Comparison of ENCODE assay signal across 8 mouse cellular contexts in genomic region chr4:86884945-86885344, GRCm38 (mm10). TPM values are rescaled to one million over a fixed set of nuclear protein-coding genes. Genes with fewer than 3 reads are reported as not detected.
DNase-seq lines count a peak whose midpoint lies in the region; ATAC-seq and TF ChIP-seq lines count a peak whose summit lies in the region.
"Had no signal": no experiment of that assay in that cellular context is flagged by ENCODE, and none has a peak within 500 bp of the region (broad histone marks: within the 10 kb centered on the region; RNA-seq: fewer than 3 reads in every experiment).

No protein-coding gene starts in this region.

- no peak for ATAC-seq in Patski

- H3K36me3 ChIP-seq in liver, adult 2 months (ENCODE audit: control insufficient read depth, insufficient read depth, low read length): peaks cover 3% of the 10 kb centered on the region; the same call in 1 of the 2 replicates
- no peaks in the 10 kb centered on the region for H3K36me3 ChIP-seq in small intestine, adult 2 months (ENCODE audit: control insufficient read depth, insufficient read depth, low read length)
- H3K36me3 ChIP-seq: lung, embryonic 15.5 days had no signal

- H3K4me3 ChIP-seq in layer of hippocampus, adult 2 months: no peak overlapping the region
- no peak overlapping the region for H3K4me3 ChIP-seq in liver, adult 2 months (ENCODE audit: insufficient read depth, low read depth, low read length)
- no peak overlapping the region for H3K4me3 ChIP-seq in small intestine, adult 2 months (ENCODE audit: low read depth, low read length)

- WGBS in liver, adult 2 months: 44% methylated on average over 4 of the region's 4 CpGs
- 35% methylated on average over 4 of the region's 4 CpGs for WGBS in small intestine, adult 2 months

- no peak for DNase-seq in layer of hippocampus, adult 2 months (ENCODE audit: low spot score in 2 of 2)
- no peak for DNase-seq in layer of hippocampus, postnatal 36 days
- no peak for DNase-seq in Patski (ENCODE audit: low read depth, low spot score)
- peak; percentile 63 for DNase-seq in embryo, embryonic 11 days
- peak; percentile 50 for DNase-seq in liver, adult 2 months (ENCODE audit: extremely low read depth, low read depth, low spot score)
- no peak for DNase-seq in frontal cortex, postnatal 25 days (ENCODE audit: low spot score in 2 of 2)

- no peaks in the 10 kb centered on the region for H3K27me3 ChIP-seq in Patski
- no peaks in the 10 kb centered on the region for H3K27me3 ChIP-seq in liver, adult 2 months (ENCODE audit: control insufficient read depth, insufficient read depth, low read length)
- no peaks in the 10 kb centered on the region for H3K27me3 ChIP-seq in small intestine, adult 2 months (ENCODE audit: control insufficient read depth, insufficient read depth, low read length)
- H3K27me3 ChIP-seq: lung, embryonic 15.5 days had no signal

- TF ChIP-seq POLR2A in liver, adult 2 months (IDR thresholded peaks at IDR 0.05; ENCODE audit: extremely low read depth, insufficient read depth, low read length): no peak
- TF ChIP-seq POLR2A in small intestine, adult 2 months (IDR thresholded peaks at IDR 0.05; ENCODE audit: low read depth, low read length): no peak

- H3K4me1 ChIP-seq in liver, adult 2 months (ENCODE audit: control insufficient read depth, insufficient read depth, low read length): peaks cover 8% of the 10 kb centered on the region; the same call in 1 of the 2 replicates
- H3K4me1 ChIP-seq in small intestine, adult 2 months (ENCODE audit: control insufficient read depth, insufficient read depth, insufficient read length, low read length): 0 out of 2 replicates have a peak, but pooled peaks cover 4% of the 10 kb centered on the region

- H3K27ac ChIP-seq in layer of hippocampus, adult 2 months: no peak overlapping the region
- no peak overlapping the region for H3K27ac ChIP-seq in liver, adult 2 months (replicated peaks; ENCODE audit: insufficient read depth, low read depth, low read length)
- H3K27ac ChIP-seq in small intestine, adult 2 months (ENCODE audit: insufficient read depth, low read depth, low read length): no peak overlapping the region
- H3K27ac ChIP-seq: lung, embryonic 15.5 days had no signal

- CTCF ChIA-PET in Patski (lab: Charles Lee): interaction anchor here (1.1 to 1.3 kb wide), 2 partner anchors 40 to 62 kb away, joined by 3 read pairs; no protein-coding TSS in a partner anchor

- no peaks in the 10 kb centered on the region; the same call in 1 of the 2 replicates for H3K79me2 ChIP-seq in liver, adult 2 months (ENCODE audit: control insufficient read depth, insufficient read depth, low read length)

- TF ChIP-seq CTCF in layer of hippocampus, adult 2 months (conservative IDR thresholded peaks at IDR 0.05): peak; percentile 74
- TF ChIP-seq CTCF in Patski (IDR thresholded peaks at IDR 0.05): peak; percentile 50
- peak; percentile 83 for TF ChIP-seq CTCF in liver, adult 2 months (IDR thresholded peaks at IDR 0.05; ENCODE audit: low read depth, low read length)
- peak; percentile 63; the same call in 1 of the 2 replicates for TF ChIP-seq CTCF in small intestine, adult 2 months (IDR thresholded peaks at IDR 0.05; ENCODE audit: extremely low read depth, insufficient read length, insufficient replicate concordance, low read depth, low read length)

- in situ Hi-C loops in Patski (cut with MboI; ENCODE audit: low pct_unique_long_range_greater_than_20kb): no loop called here

- H3K9ac ChIP-seq in liver, adult 2 months (ENCODE audit: low read depth, low read length): no peak overlapping the region
- H3K9ac ChIP-seq: lung, embryonic 15.5 days had no signal

- POLR2A ChIA-PET in Patski (lab: Charles Lee): no interaction called here

RNA-seq across cellular contexts. Expression of gene Acer2, which starts 10.7 kb away (rescaled TPM):
- 1 to 10 TPM; 5.1 TPM for total RNA-seq in layer of hippocampus, adult 2 months (2021)
- 1 to 10 TPM; 5.1 to 6.9 TPM for total RNA-seq in layer of hippocampus, postnatal 36 days (2021)
- polyA plus RNA-seq in Patski (2021): not detected
- total RNA-seq in liver, adult 2 months (2014; rRNA removed): 11.5 and 13.2 TPM in 2 replicates
- polyA plus RNA-seq in liver, adult 2 months (2012; rRNA removed): 5.6 and 6.5 TPM in 2 replicates
- polyA plus RNA-seq in small intestine, adult 2 months (2012; rRNA removed): 2.8 and 8.8 TPM in 2 replicates

RNA-seq across cellular contexts. Expression of gene Rps6, which starts 27.7 kb away (rescaled TPM):
- total RNA-seq in layer of hippocampus, adult 2 months (2021): 100 to 1,000 TPM; 437 to 445 TPM
- 100 to 1,000 TPM; 412 to 432 TPM for total RNA-seq in layer of hippocampus, postnatal 36 days (2021)
- 305 TPM for polyA plus RNA-seq in Patski (2021)
- total RNA-seq in liver, adult 2 months (2014; rRNA removed): 380 and 503 TPM in 2 replicates
- polyA plus RNA-seq in liver, adult 2 months (2012; rRNA removed): 280 and 301 TPM in 2 replicates
- polyA plus RNA-seq in small intestine, adult 2 months (2012; rRNA removed): 151 and 167 TPM in 2 replicates

Comparison
In these comparisons a context has a peak if more than half of its experiments do, and no peak if none do; other contexts are left out.
1. DNase-seq: peak in embryo, embryonic 11 days (single experiment) and liver, adult 2 months (single experiment); none in layer of hippocampus, adult 2 months (0 of 2), layer of hippocampus, postnatal 36 days (0 of 2), Patski (single experiment) and frontal cortex, postnatal 25 days (0 of 2).
2. Peak in every context shown above with its lines, with median percentiles within 50 percentile points of each other: CTCF ChIP-seq.